Mouse (Mus musculus) 3T3-L1 (cell line): ENCODE measurements around the gene Bicc1.

ENCODE experiments used
- DNase-seq: peaks from one replicate; pipeline ENCODE4 v3.0.0-alpha.2; 2015; ENCODE audit warnings: low read depth, low spot score

Gene Bicc1

GRCm38 (mm10) chr10:70874994-70875538, 284.4 kb downstream of the Bicc1 start:
- no peak for DNase-seq
